Mouse (Mus musculus) heart, adult 18-20 months (tissue): ENCODE data around the gene Dach1. TPM values are rescaled to one million over a fixed set of nuclear protein-coding genes. Genes with fewer than 3 reads are reported as not detected.

ENCODE experiments used
- DNase-seq, 2 experiments: peaks; one replicate each; pipeline ENCODE4 v3.0.0; 2021 to 2022; ENCODE audit warnings: mixed read lengths in 1 of 2
- total RNA-seq, 2 experiments: library from RNA; stranded (reverse); gene quantifications; 2 replicates each; pipeline ENCODE4 v1.2.3; 2021

Dach1 gene
- total RNA-seq, 2 experiments from 2014 or later, result 6.2 to 8.1 TPM

- no peak for DNase-seq
Observed at GRCm38 (mm10) chr14:98109929-98110328, 59.6 kb downstream of the Dach1 start.

- DNase-seq, result no peak
Observed at GRCm38 (mm10) chr14:98108764-98109163, 60.8 kb downstream of the Dach1 start.

GRCm38 (mm10) chr14:98106208-98106607 lies 63.4 kb downstream of the Dach1 start:
- no peak for DNase-seq

GRCm38 (mm10) chr14:98104314-98104955 lies 65.1 kb downstream of the Dach1 start:
- DNase-seq, result no peak

GRCm38 (mm10) chr14:98095229-98095628 lies 74.3 kb downstream of the Dach1 start:
- DNase-seq, result no peak

GRCm38 (mm10) chr14:98089246-98089645 lies 80.3 kb downstream of the Dach1 start:
- no peak for DNase-seq

- no peak for DNase-seq
Observed at GRCm38 (mm10) chr14:98087355-98087754, 82.2 kb downstream of the Dach1 start.

- DNase-seq, result no peak
Observed at GRCm38 (mm10) chr14:98086794-98087193, 82.8 kb downstream of the Dach1 start.

- no peak for DNase-seq
Observed at GRCm38 (mm10) chr14:98085141-98085540, 84.4 kb downstream of the Dach1 start.

- no peak for DNase-seq
Observed at GRCm38 (mm10) chr14:98084720-98085119, 84.8 kb downstream of the Dach1 start.

- no peak for DNase-seq
Observed at GRCm38 (mm10) chr14:98083419-98083818, 86.1 kb downstream of the Dach1 start.

- DNase-seq, result no peak
Observed at GRCm38 (mm10) chr14:98080014-98080413, 89.6 kb downstream of the Dach1 start.

GRCm38 (mm10) chr14:98077996-98078395 lies 91.6 kb downstream of the Dach1 start:
- DNase-seq, result no peak

- DNase-seq, result no peak
Observed at GRCm38 (mm10) chr14:98073421-98074080, 96.0 kb downstream of the Dach1 start.

- DNase-seq, result no peak
Observed at GRCm38 (mm10) chr14:98072647-98073420, 96.7 kb downstream of the Dach1 start.

- DNase-seq, result peak in 1 of 2 experiments; percentile 5
Observed at GRCm38 (mm10) chr14:98071877-98072276, 97.7 kb downstream of the Dach1 start.

- DNase-seq, result peak; percentile 38 to 53
Observed at GRCm38 (mm10) chr14:98067273-98067905, 102.2 kb downstream of the Dach1 start.

- no peak for DNase-seq
Observed at GRCm38 (mm10) chr14:98064190-98064589, 105.4 kb downstream of the Dach1 start.

GRCm38 (mm10) chr14:98049329-98049728 lies 120.2 kb downstream of the Dach1 start:
- no peak for DNase-seq

- DNase-seq, result no peak
Observed at GRCm38 (mm10) chr14:98048403-98048802, 121.2 kb downstream of the Dach1 start.

GRCm38 (mm10) chr14:98047670-98048069 lies 121.9 kb downstream of the Dach1 start:
- DNase-seq, result no peak

- no peak for DNase-seq
Observed at GRCm38 (mm10) chr14:98046960-98047359, 122.6 kb downstream of the Dach1 start.

GRCm38 (mm10) chr14:98038524-98038923 lies 131.0 kb downstream of the Dach1 start:
- no peak for DNase-seq
